In genomic region chr9:46099107-46099506, GRCm38 (mm10) we compare ENCODE assay signal across 18 mouse cellular contexts.
DNase-seq lines count a peak whose midpoint lies in the region; ATAC-seq and TF ChIP-seq lines count a peak whose summit lies in the region.
"Had no signal": no experiment of that assay in that cellular context is flagged by ENCODE, and none has a peak within 500 bp of the region (broad histone marks: within the 10 kb centered on the region; RNA-seq: fewer than 3 reads in every experiment).

No protein-coding gene starts in this region.

- H3K9me3 ChIP-seq in intestine, postnatal 0 days (ENCODE audit: control insufficient read depth) = no peaks in the 10 kb centered on the region
- H3K9me3 ChIP-seq: heart, embryonic 12.5 days; limb, embryonic 15.5 days had no signal

- H3K36me3 ChIP-seq in kidney, adult 2 months (ENCODE audit: control insufficient read depth, insufficient read depth, low read length) = no peaks in the 10 kb centered on the region
- no peaks in the 10 kb centered on the region for H3K36me3 ChIP-seq in intestine, postnatal 0 days (ENCODE audit: control insufficient read depth, insufficient read depth)
- H3K36me3 ChIP-seq: heart, embryonic 12.5 days; limb, embryonic 15.5 days had no signal

- no peak for TF ChIP-seq CTCF in kidney, adult 2 months (conservative IDR thresholded peaks at IDR 0.05; ENCODE audit: insufficient read depth, insufficient read length, low read depth, low read length)
- TF ChIP-seq CTCF in bone marrow macrophage, adult 2 months (IDR thresholded peaks at IDR 0.05; ENCODE audit: low read depth, low read length) = no peak
- TF ChIP-seq CTCF in intestine, postnatal 0 days (IDR thresholded peaks at IDR 0.05; ENCODE audit: low read depth) = no peak

- peaks cover 35% of the 10 kb centered on the region for H3K4me1 ChIP-seq in kidney, adult 2 months (ENCODE audit: control insufficient read depth, insufficient read depth, low read length)
- H3K4me1 ChIP-seq in bone marrow macrophage, adult 2 months (ENCODE audit: control insufficient read depth, insufficient read depth, low read length) = peaks cover 30% of the 10 kb centered on the region
- peaks cover 13% of the 10 kb centered on the region for H3K4me1 ChIP-seq in intestine, postnatal 0 days (replicated peaks; ENCODE audit: control insufficient read depth, insufficient read depth, low read length)

- 85% methylated on average over 5 of the region's 5 CpGs for WGBS in kidney, adult 2 months
- WGBS in intestine, postnatal 0 days = 81% methylated on average over 5 of the region's 5 CpGs

- H3K27ac ChIP-seq in kidney, adult 2 months (ENCODE audit: insufficient read depth, low read depth, low read length) = peak overlapping the region; percentile 48; the same call in 1 of the 2 replicates
- H3K27ac ChIP-seq in bone marrow macrophage, adult 2 months (ENCODE audit: insufficient read depth, low read depth, low read length) = peak overlapping the region; percentile 76
- no peak overlapping the region for H3K27ac ChIP-seq in intestine, postnatal 0 days (ENCODE audit: low read depth, low read length)
- H3K27ac ChIP-seq: gastrocnemius, adult 2 months; hindbrain, embryonic 14.5 days; kidney, postnatal 0 days; layer of hippocampus, adult 2 months; limb, embryonic 15.5 days had no signal

- no peak for TF ChIP-seq POLR2A in kidney, adult 2 months (IDR thresholded peaks at IDR 0.05; ENCODE audit: low read depth, low read length)
- TF ChIP-seq POLR2A in bone marrow macrophage, adult 2 months (IDR thresholded peaks at IDR 0.05; ENCODE audit: borderline replicate concordance, low read depth, low read length) = no peak

- H3K9ac ChIP-seq in intestine, postnatal 0 days (ENCODE audit: low read depth, low read length) = no peak overlapping the region
- H3K9ac ChIP-seq: heart, embryonic 12.5 days; hindbrain, embryonic 14.5 days; limb, embryonic 15.5 days had no signal

- H3K27me3 ChIP-seq in kidney, adult 2 months (replicated peaks; ENCODE audit: control insufficient read depth, insufficient read depth, low read length) = no peaks in the 10 kb centered on the region
- no peaks in the 10 kb centered on the region for H3K27me3 ChIP-seq in intestine, postnatal 0 days (replicated peaks; ENCODE audit: control insufficient read depth, insufficient read depth, low read length)
- H3K27me3 ChIP-seq: heart, embryonic 12.5 days; limb, embryonic 15.5 days had no signal

- ATAC-seq in intestine, postnatal 0 days = no peak
- ATAC-seq in megakaryocyte progenitor cell, adult 5-6 weeks (replicated peaks; ENCODE audit: poor library complexity) = peak; percentile 64
- ATAC-seq: midbrain, embryonic 16.5 days had no signal

- H3K4me2 ChIP-seq in intestine, postnatal 0 days (replicated peaks; ENCODE audit: low read depth) = peak overlapping the region; percentile 37; the same call in 1 of the 2 replicates
- H3K4me2 ChIP-seq: heart, embryonic 12.5 days; hindbrain, embryonic 14.5 days; limb, embryonic 15.5 days had no signal

- no peak overlapping the region for H3K4me3 ChIP-seq in kidney, adult 2 months (ENCODE audit: insufficient read depth, low read depth, low read length)
- peak overlapping the region; percentile 53 for H3K4me3 ChIP-seq in bone marrow macrophage, adult 2 months (ENCODE audit: insufficient read depth, low read length)
- no peak overlapping the region for H3K4me3 ChIP-seq in intestine, postnatal 0 days (ENCODE audit: low read depth, low read length)
- H3K4me3 ChIP-seq: gastrocnemius, adult 2 months; heart, embryonic 12.5 days; layer of hippocampus, adult 2 months; limb, embryonic 15.5 days had no signal

- no peak for DNase-seq in kidney, adult 2 months
- DNase-seq in kidney, postnatal 14 days = no peak
- DNase-seq in spleen, postnatal 10 days (ENCODE audit: low spot score in 2 of 2) = no peak
- DNase-seq in layer of hippocampus, adult 8-10 months (ENCODE audit: low spot score in 2 of 2) = no peak
- DNase-seq in spleen, adult 12 weeks (ENCODE audit: low spot score) = no peak
- DNase-seq: adrenal gland, adult 8-10 months; gastrocnemius, adult 2 months; heart, postnatal 14 days; right cerebral cortex, postnatal 4 days had no signal
